ENCODE assay signal across 14 mouse cellular contexts in the genomic region with DNA sequence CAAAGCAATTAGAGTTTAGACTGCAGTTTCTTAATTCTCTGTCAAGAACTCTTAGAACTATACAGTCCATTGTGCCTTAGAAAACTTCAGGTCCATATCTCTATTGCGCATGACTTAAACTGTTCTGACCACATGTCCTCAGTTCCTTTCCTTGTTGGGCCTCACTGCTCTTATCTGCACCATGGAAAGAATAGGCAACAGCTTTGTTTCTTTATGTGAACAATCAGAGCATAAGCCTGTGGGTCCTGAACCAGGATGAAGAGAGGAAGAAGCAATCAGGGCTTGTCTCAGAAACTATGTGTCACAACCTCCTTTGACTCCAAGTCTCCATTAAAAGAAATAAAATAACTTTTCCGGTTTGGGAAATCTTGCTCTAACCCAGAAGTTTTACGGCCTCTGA.
A peak's percentile ranks its signal among the peaks of the same experiment; 100 is the strongest.
DNase-seq lines count a peak whose midpoint lies in the region; ATAC-seq and TF ChIP-seq lines count a peak whose summit lies in the region.
"Had no signal": no experiment of that assay in that cellular context is flagged by ENCODE, and none has a peak within 500 bp of the region (broad histone marks: within the 10 kb centered on the region; RNA-seq: fewer than 3 reads in every experiment).

No protein-coding gene starts in this region.

- dilution Hi-C loops in CH12.LX (cut with MboI; ENCODE audit: extremely low pct_ligation_motif_present, extremely low pct_unique_long_range_greater_than_20kb, low sequenced_read_pairs), result no loop called here

- WGBS in heart, embryonic 15.5 days, result 59% methylated on average over 3 of the region's 3 CpGs
- 70% methylated on average over 3 of the region's 3 CpGs for WGBS in heart, embryonic 10.5 days
- 52% methylated on average over 3 of the region's 3 CpGs for WGBS in liver, embryonic 16.5 days (ENCODE audit: insufficient replicate concordance)
- 34% methylated on average over 3 of the region's 3 CpGs for WGBS in liver, embryonic 12.5 days (ENCODE audit: insufficient replicate concordance)
- WGBS in forebrain, embryonic 16.5 days, result 93% methylated on average over 3 of the region's 3 CpGs

- no peak for DNase-seq in heart, embryonic 10.5 days (ENCODE audit: low spot score)
- no peak for DNase-seq in CH12.LX (ENCODE audit: extremely low read depth)
- DNase-seq in left cerebral cortex, postnatal 10 days (ENCODE audit: extremely low spot score in 1 of 2, low spot score in 2 of 2), result no peak
- DNase-seq: cerebellum, adult 2 months; right cerebral cortex, postnatal 14 days had no signal

- H3K79me2 ChIP-seq in CH12.LX (replicated peaks; ENCODE audit: control insufficient read depth, extremely low read depth, insufficient read depth, poor library complexity, severe bottlenecking), result no peaks in the 10 kb centered on the region

- TF ChIP-seq POLR2A in CH12.LX (IDR thresholded peaks at IDR 0.05; ENCODE audit: low read depth, low read length), result no peak
- no peak for TF ChIP-seq POLR2A in cortical plate, adult 2 months (IDR thresholded peaks at IDR 0.05; ENCODE audit: extremely low read depth, insufficient read depth, low read length)

- peak overlapping the region; percentile 78 for H3K27ac ChIP-seq in heart, embryonic 15.5 days
- no peak overlapping the region for H3K27ac ChIP-seq in heart, embryonic 10.5 days
- 0 out of 2 replicates have a peak overlapping the region, but pooled peaks have one; percentile 29 for H3K27ac ChIP-seq in liver, embryonic 16.5 days (ENCODE audit: low read length)
- H3K27ac ChIP-seq in liver, embryonic 12.5 days, result no peak overlapping the region
- H3K27ac ChIP-seq in CH12.LX (ENCODE audit: insufficient read depth, low read depth), result no peak overlapping the region
- peak overlapping the region; percentile 77; the same call in 1 of the 2 replicates for H3K27ac ChIP-seq in cortical plate, adult 2 months (ENCODE audit: insufficient read depth, low read length)
- no peak overlapping the region for H3K27ac ChIP-seq in forebrain, embryonic 16.5 days (ENCODE audit: low read length)
- H3K27ac ChIP-seq: forebrain, embryonic 15.5 days; liver, embryonic 13.5 days had no signal

- H3K4me3 ChIP-seq in heart, embryonic 15.5 days, result no peak overlapping the region
- no peak overlapping the region for H3K4me3 ChIP-seq in heart, embryonic 10.5 days
- no peak overlapping the region for H3K4me3 ChIP-seq in liver, embryonic 16.5 days (ENCODE audit: low read depth, low read length)
- H3K4me3 ChIP-seq in liver, embryonic 12.5 days, result no peak overlapping the region
- no peak overlapping the region for H3K4me3 ChIP-seq in CH12.LX (replicated peaks in 1 of 3; ENCODE audit: low read depth in 2 of 3, low read length in 2 of 3, poor library complexity in 1 of 3)
- H3K4me3 ChIP-seq in cortical plate, adult 2 months (ENCODE audit: insufficient read depth, low read length), result no peak overlapping the region
- H3K4me3 ChIP-seq in forebrain, embryonic 16.5 days (replicated peaks; ENCODE audit: low read length), result no peak overlapping the region
- H3K4me3 ChIP-seq: forebrain, embryonic 15.5 days; liver, embryonic 13.5 days had no signal

- in situ Hi-C loops in CH12.LX (cut with MboI; ENCODE audit: low pct_ligation_motif_present, low pct_unique_long_range_greater_than_20kb, low sequenced_read_pairs), result no loop called here

- TF ChIP-seq EP300 in CH12.LX (IDR thresholded peaks at IDR 0.05; ENCODE audit: low read length), result no peak

- no peak for TF ChIP-seq CTCF in CH12.LX (conservative IDR thresholded peaks at IDR 0.05 in 1 of 2, IDR thresholded peaks at IDR 0.05 in 1 of 2; ENCODE audit: low read depth in 2 of 2, low read length in 2 of 2)
- no peak for TF ChIP-seq CTCF in cortical plate, adult 2 months (IDR thresholded peaks at IDR 0.05; ENCODE audit: extremely low read depth, insufficient read depth, low read length)

- ATAC-seq in heart, embryonic 15.5 days (replicated peaks; ENCODE audit: insufficient number of reproducible peaks, insufficient read depth, low FRiP score, low read depth), result peak; percentile 81
- no peak for ATAC-seq in liver, embryonic 16.5 days (ENCODE audit: low read depth)
- ATAC-seq in liver, embryonic 12.5 days, result no peak
- no peak for ATAC-seq in forebrain, embryonic 16.5 days
- ATAC-seq: forebrain, embryonic 15.5 days; intestine, postnatal 0 days had no signal

- H3K27me3 ChIP-seq in heart, embryonic 15.5 days, result no peaks in the 10 kb centered on the region
- no peaks in the 10 kb centered on the region; the same call in 1 of the 2 replicates for H3K27me3 ChIP-seq in heart, embryonic 10.5 days (ENCODE audit: insufficient read depth, poor library complexity, severe bottlenecking)
- no peaks in the 10 kb centered on the region for H3K27me3 ChIP-seq in liver, embryonic 16.5 days (ENCODE audit: control insufficient read depth, insufficient read depth, low read depth, low read length)
- no peaks in the 10 kb centered on the region for H3K27me3 ChIP-seq in liver, embryonic 12.5 days (replicated peaks)
- no peaks in the 10 kb centered on the region for H3K27me3 ChIP-seq in CH12.LX (replicated peaks)
- no peaks in the 10 kb centered on the region; the same call in 1 of the 2 replicates for H3K27me3 ChIP-seq in forebrain, embryonic 16.5 days (replicated peaks; ENCODE audit: control insufficient read depth, insufficient read depth, low read length)
- H3K27me3 ChIP-seq: forebrain, embryonic 15.5 days; liver, embryonic 13.5 days had no signal

- no peaks in the 10 kb centered on the region for H3K9me3 ChIP-seq in heart, embryonic 15.5 days (replicated peaks)
- no peaks in the 10 kb centered on the region for H3K9me3 ChIP-seq in heart, embryonic 10.5 days
- no peaks in the 10 kb centered on the region for H3K9me3 ChIP-seq in liver, embryonic 16.5 days (replicated peaks; ENCODE audit: control insufficient read depth, low read length)
- H3K9me3 ChIP-seq in liver, embryonic 12.5 days (replicated peaks), result no peaks in the 10 kb centered on the region
- H3K9me3 ChIP-seq in CH12.LX (replicated peaks; ENCODE audit: low read length), result no peaks in the 10 kb centered on the region
- no peaks in the 10 kb centered on the region for H3K9me3 ChIP-seq in forebrain, embryonic 16.5 days (ENCODE audit: control insufficient read depth, low read length)
- H3K9me3 ChIP-seq: forebrain, embryonic 15.5 days; liver, embryonic 13.5 days had no signal

- no peak overlapping the region for H3K9ac ChIP-seq in heart, embryonic 15.5 days
- H3K9ac ChIP-seq in liver, embryonic 16.5 days (ENCODE audit: low read depth, low read length), result no peak overlapping the region
- no peak overlapping the region for H3K9ac ChIP-seq in liver, embryonic 12.5 days
- peak overlapping the region; percentile 31; the same call in 1 of the 2 replicates for H3K9ac ChIP-seq in CH12.LX (ENCODE audit: insufficient read depth, low read depth)
- H3K9ac ChIP-seq in forebrain, embryonic 16.5 days (replicated peaks; ENCODE audit: low read depth, low read length), result no peak overlapping the region
- H3K9ac ChIP-seq: forebrain, embryonic 15.5 days; liver, embryonic 13.5 days had no signal

- H3K4me2 ChIP-seq in heart, embryonic 15.5 days, result no peak overlapping the region
- H3K4me2 ChIP-seq in liver, embryonic 16.5 days (ENCODE audit: low read depth, low read length), result no peak overlapping the region
- H3K4me2 ChIP-seq in liver, embryonic 12.5 days, result no peak overlapping the region
- H3K4me2 ChIP-seq in CH12.LX (ENCODE audit: insufficient read depth, low read depth, poor library complexity, severe bottlenecking), result no peak overlapping the region; the same call in 1 of the 2 replicates
- no peak overlapping the region for H3K4me2 ChIP-seq in forebrain, embryonic 16.5 days (ENCODE audit: low read length)
- H3K4me2 ChIP-seq: forebrain, embryonic 15.5 days; liver, embryonic 13.5 days; midbrain, embryonic 11.5 days had no signal

- intact Hi-C loops in left cerebral cortex, postnatal 10 days (cut with DNase I), result loop anchor here (10.0 kb wide), 1 partner anchor 109 kb away; no protein-coding TSS in a partner anchor

- no peak for TF ChIP-seq RAD21 in CH12.LX (IDR thresholded peaks at IDR 0.05; ENCODE audit: low read depth, low read length)

- no peaks in the 10 kb centered on the region for H3K36me3 ChIP-seq in heart, embryonic 15.5 days
- H3K36me3 ChIP-seq in heart, embryonic 10.5 days, result no peaks in the 10 kb centered on the region
- no peaks in the 10 kb centered on the region for H3K36me3 ChIP-seq in liver, embryonic 16.5 days (ENCODE audit: control insufficient read depth, insufficient read depth)
- no peaks in the 10 kb centered on the region for H3K36me3 ChIP-seq in liver, embryonic 12.5 days
- no peaks in the 10 kb centered on the region for H3K36me3 ChIP-seq in CH12.LX (replicated peaks in 1 of 2; ENCODE audit: control insufficient read depth in 1 of 2, insufficient read depth in 1 of 2, low read length in 1 of 2)
- no peaks in the 10 kb centered on the region for H3K36me3 ChIP-seq in forebrain, embryonic 16.5 days (ENCODE audit: control insufficient read depth, insufficient read depth)
- H3K36me3 ChIP-seq: forebrain, embryonic 15.5 days; liver, embryonic 13.5 days had no signal

- no peaks in the 10 kb centered on the region for H3K4me1 ChIP-seq in heart, embryonic 15.5 days (replicated peaks)
- no peaks in the 10 kb centered on the region for H3K4me1 ChIP-seq in heart, embryonic 10.5 days
- H3K4me1 ChIP-seq in liver, embryonic 16.5 days (ENCODE audit: control insufficient read depth, low read depth, low read length), result no peaks in the 10 kb centered on the region
- H3K4me1 ChIP-seq in liver, embryonic 12.5 days, result no peaks in the 10 kb centered on the region
- peaks cover 2 to 23% of the 10 kb centered on the region in 2 experiments; a peak in 3 of 4 replicates for H3K4me1 ChIP-seq in CH12.LX (ENCODE audit: control insufficient read depth in 1 of 2, insufficient read depth in 2 of 2)
- H3K4me1 ChIP-seq in cortical plate, adult 2 months (ENCODE audit: control insufficient read depth, insufficient read depth, low read length), result no peaks in the 10 kb centered on the region
- H3K4me1 ChIP-seq in forebrain, embryonic 16.5 days (replicated peaks; ENCODE audit: control insufficient read depth, insufficient read depth, low read length), result no peaks in the 10 kb centered on the region
- H3K4me1 ChIP-seq: forebrain, embryonic 15.5 days; liver, embryonic 13.5 days had no signal

TF ChIP-seq in CH12.LX, 34 proteins besides CTCF, POLR2A, EP300 and RAD21 (continues in another document):
- TF ChIP-seq MYC (IDR thresholded peaks at IDR 0.05; ENCODE audit: low read depth, low read length) (no peak), MXI1 (IDR thresholded peaks at IDR 0.05; ENCODE audit: low read depth, low read length) (no peak), RCOR1 (conservative IDR thresholded peaks at IDR 0.05; ENCODE audit: low read depth, low read length) (no peak), CHD1 (IDR thresholded peaks at IDR 0.05; ENCODE audit: low read depth, low read length) (no peak), IRF4 (IDR thresholded peaks at IDR 0.05; ENCODE audit: low read depth, low read length) (no peak), ZKSCAN1 (IDR thresholded peaks at IDR 0.05; ENCODE audit: borderline replicate concordance, low read depth, low read length) (no peak), TBP (conservative IDR thresholded peaks at IDR 0.05; ENCODE audit: low read depth, low read length) (no peak), MAX (IDR thresholded peaks at IDR 0.05; ENCODE audit: low read length) (no peak), USF1 (IDR thresholded peaks at IDR 0.05; ENCODE audit: low read depth, low read length) (no peak), BHLHE40 (IDR thresholded peaks at IDR 0.05; ENCODE audit: low read depth, low read length) (no peak)

Comparison
In these comparisons a context has a peak if more than half of its experiments do, and no peak if none do; other contexts are left out.
1. H3K27ac ChIP-seq: peak in heart, embryonic 15.5 days (single experiment), liver, embryonic 16.5 days (single experiment) and cortical plate, adult 2 months (single experiment); none in heart, embryonic 10.5 days (single experiment), liver, embryonic 12.5 days (single experiment), CH12.LX (single experiment) and forebrain, embryonic 16.5 days (single experiment).